Mouse (Mus musculus): ENCODE measurements around the gene 1700017N19Rik. TPM values are rescaled to one million over a fixed set of nuclear protein-coding genes. Genes with fewer than 3 reads are reported as not detected.
"Not testable (repeated sequence)": the region's sequence is repeated elsewhere in the genome, so short reads cannot be mapped to it uniquely, and the experiment has no call there.

Gene 1700017N19Rik
- total RNA-seq (2012; rRNA removed) = not detected in 2 replicates
- polyA plus RNA-seq (2012; ENCODE audit: insufficient read depth in 1 of 2, insufficient read length in 2 of 2, low read depth in 1 of 2, low replicate concordance in 2 of 2, missing spikeins in 1 of 2) = not detected

- Histone ChIP-seq H3K36me3 (ENCODE audit: control insufficient read depth in 1 of 2, insufficient read depth in 2 of 2, low read length in 2 of 2) (peaks cover 0 to 8% of the 10 kb centered on the region in 2 experiments; a peak in 2 of 4 replicates), H3K79me2 (ENCODE audit: control insufficient read depth, insufficient read depth, low read length, poor library complexity) (no peaks in the 10 kb centered on the region; the same call in 1 of the 2 replicates), H3K27me3 (ENCODE audit: control insufficient read depth in 1 of 2, insufficient read depth in 2 of 2, low read length in 2 of 2) (no peaks in the 10 kb centered on the region), H3K9me3 (replicated peaks; ENCODE audit: insufficient read depth, low read length) (no peaks in the 10 kb centered on the region), H3K9ac (ENCODE audit: control insufficient read depth, low read depth, low read length, poor library complexity, severe bottlenecking) (no peak within 1 kb of the TSS), H3K4me3 (ENCODE audit: control insufficient read depth in 1 of 2, insufficient read depth in 1 of 2, low read depth in 2 of 2, low read length in 2 of 2) (peak within 1 kb of the TSS; percentile 79 to 97), H3K4me1 (ENCODE audit: control insufficient read depth in 1 of 2, insufficient read depth in 2 of 2, low read length in 2 of 2) (peaks cover 0 to 2% of the 10 kb centered on the region in 2 experiments; a peak in 1 of 4 replicates), H3K27ac (ENCODE audit: control insufficient read depth, low read depth, low read length) (no peak within 1 kb of the TSS)
- TF ChIP-seq ZC3H11A (IDR thresholded peaks at IDR 0.05; ENCODE audit: low read depth, low read length) (no peak), MAX (IDR thresholded peaks at IDR 0.05; ENCODE audit: low read length) (no peak), ELF1 (IDR thresholded peaks at IDR 0.05; ENCODE audit: low read depth, low read length) (no peak), CHD2 (IDR thresholded peaks at IDR 0.05; ENCODE audit: low read length) (no peak), SIN3A (IDR thresholded peaks at IDR 0.05; ENCODE audit: low read length) (no peak), POLR2A (IDR thresholded peaks at IDR 0.05; ENCODE audit: control insufficient read depth in 1 of 2, insufficient read depth in 1 of 2, low read depth in 1 of 2, low read length in 2 of 2, poor library complexity in 1 of 2) (no peak), TCF12 (IDR thresholded peaks at IDR 0.05; ENCODE audit: low read depth, low read length) (no peak), MYC (IDR thresholded peaks at IDR 0.05; ENCODE audit: low read depth, low read length) (no peak), TAL1 (IDR thresholded peaks at IDR 0.05; ENCODE audit: low read length) (no peak), MYB (IDR thresholded peaks at IDR 0.05; ENCODE audit: low read depth, low read length) (no peak), GATA1 (IDR thresholded peaks at IDR 0.05; ENCODE audit: low read depth, low read length) (no peak), E2F4 (IDR thresholded peaks at IDR 0.05; ENCODE audit: borderline replicate concordance, low read depth, low read length) (no peak), MEF2A (IDR thresholded peaks at IDR 0.05; ENCODE audit: extremely low read depth, insufficient replicate concordance, low read depth, low read length, poor library complexity, severe bottlenecking) (no peak), NELFE (IDR thresholded peaks at IDR 0.05; ENCODE audit: low read depth, low read length) (no peak), ZNF384 (IDR thresholded peaks at IDR 0.05; ENCODE audit: low read depth, low read length) (no peak), EP300 (IDR thresholded peaks at IDR 0.05; ENCODE audit: low read depth in 1 of 2, low read length in 2 of 2) (no peak), RCOR1 (IDR thresholded peaks at IDR 0.05; ENCODE audit: low read depth, low read length) (no peak), HCFC1 (IDR thresholded peaks at IDR 0.05; ENCODE audit: low read depth, low read length) (no peak), MXI1 (IDR thresholded peaks at IDR 0.05; ENCODE audit: low read depth, low read length) (no peak)
- DNase-seq (ENCODE audit: low read depth, low spot score) = no peak
Observed at GRCm38 (mm10) chr10:100590323-100590722, at the start of gene 1700017N19Rik, which contains the start of gene 4930430F08Rik. 1700017N19Rik (plus strand) TSS chr10:100590484. 4930430F08Rik (minus strand) TSS chr10:100590423.

GRCm38 (mm10) chr10:100556566-100557175, 33.6 kb upstream of the 1700017N19Rik start:
- Histone ChIP-seq H3K4me1 (ENCODE audit: control insufficient read depth in 1 of 2, insufficient read depth in 2 of 2, low read length in 2 of 2) (no peaks in the 10 kb centered on the region; a peak in 1 of 4 replicates), H3K27ac (ENCODE audit: control insufficient read depth, low read depth, low read length) (no peak overlapping the region), H3K9ac (ENCODE audit: control insufficient read depth, low read depth, low read length, poor library complexity, severe bottlenecking) (no peak overlapping the region), H3K4me3 (ENCODE audit: control insufficient read depth in 1 of 2, insufficient read depth in 1 of 2, low read depth in 2 of 2, low read length in 2 of 2) (no peak overlapping the region), H3K9me3 (replicated peaks; ENCODE audit: insufficient read depth, low read length) (no peaks in the 10 kb centered on the region), H3K27me3 (ENCODE audit: control insufficient read depth in 1 of 2, insufficient read depth in 2 of 2, low read length in 2 of 2) (no peaks in the 10 kb centered on the region), H3K36me3 (ENCODE audit: control insufficient read depth in 1 of 2, insufficient read depth in 2 of 2, low read length in 2 of 2) (no peaks in the 10 kb centered on the region; a peak in 1 of 4 replicates), H3K79me2 (ENCODE audit: control insufficient read depth, insufficient read depth, low read length, poor library complexity) (no peaks in the 10 kb centered on the region)
- TF ChIP-seq HCFC1 (IDR thresholded peaks at IDR 0.05; ENCODE audit: low read depth, low read length) = no peak
- no peak for TF ChIP-seq CHD1 (IDR thresholded peaks at IDR 0.05; ENCODE audit: low read depth, low read length)
- TF ChIP-seq JUND (IDR thresholded peaks at IDR 0.05; ENCODE audit: low read depth, low read length) = no peak
- peak; percentile 27; the same call in 1 of the 2 replicates for TF ChIP-seq GATA1 (IDR thresholded peaks at IDR 0.05; ENCODE audit: low read depth, low read length)
- no peak for TF ChIP-seq TBP (IDR thresholded peaks at IDR 0.05; ENCODE audit: low read depth, low read length)
- no peak for TF ChIP-seq EP300 (IDR thresholded peaks at IDR 0.05; ENCODE audit: low read depth in 1 of 2, low read length in 2 of 2)
- TF ChIP-seq BHLHE40 (IDR thresholded peaks at IDR 0.05; ENCODE audit: borderline replicate concordance, low read depth, low read length) = no peak
- TF ChIP-seq ELF1 (IDR thresholded peaks at IDR 0.05; ENCODE audit: low read depth, low read length) = no peak
- DNase-seq (ENCODE audit: low read depth, low spot score) = no peak

DNA sequence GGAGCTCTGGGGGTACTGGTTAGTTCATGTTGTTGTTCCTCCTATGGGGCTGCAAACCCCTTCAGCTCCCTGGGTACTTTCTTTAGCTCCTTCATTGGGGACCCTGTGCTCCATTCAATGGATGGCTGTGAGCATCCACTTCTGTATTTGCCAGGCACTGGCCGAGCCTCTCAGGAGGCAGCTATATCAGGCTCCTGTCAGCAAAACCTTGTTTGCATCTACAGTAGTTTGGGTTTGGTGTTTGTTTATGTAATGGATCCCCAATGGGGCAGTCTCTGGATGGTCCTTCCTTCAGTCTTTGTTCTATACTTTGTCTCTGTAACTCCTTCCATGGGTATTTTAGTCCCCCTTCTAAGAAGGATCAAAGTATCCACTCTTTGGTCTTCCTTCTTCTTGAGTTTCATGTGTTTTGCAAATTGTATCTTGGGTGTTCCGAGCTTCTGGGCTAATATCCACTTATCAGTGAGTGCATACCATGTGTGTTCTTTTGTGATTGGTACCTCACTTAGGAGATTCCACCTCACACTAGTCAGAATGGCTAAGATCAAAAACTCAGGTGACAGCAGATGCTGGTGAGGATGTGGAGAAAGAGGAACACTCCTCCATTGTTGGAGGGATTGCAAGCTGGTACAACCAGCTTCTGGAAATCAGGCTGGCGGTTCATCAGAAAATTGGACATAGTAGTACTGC, 29.9 kb upstream of the 1700017N19Rik start:
- DNase-seq (ENCODE audit: low read depth, low spot score); H3K4me3 ChIP-seq (ENCODE audit: control insufficient read depth in 1 of 2, insufficient read depth in 1 of 2, low read depth in 2 of 2, low read length in 2 of 2); H3K27me3 ChIP-seq (ENCODE audit: control insufficient read depth in 1 of 2, insufficient read depth in 2 of 2, low read length in 2 of 2); H3K36me3 ChIP-seq (ENCODE audit: control insufficient read depth in 1 of 2, insufficient read depth in 2 of 2, low read length in 2 of 2); H3K27ac ChIP-seq (ENCODE audit: control insufficient read depth, low read depth, low read length); H3K9ac ChIP-seq (ENCODE audit: control insufficient read depth, low read depth, low read length, poor library complexity, severe bottlenecking); H3K79me2 ChIP-seq (ENCODE audit: control insufficient read depth, insufficient read depth, low read length, poor library complexity); H3K4me1 ChIP-seq (ENCODE audit: control insufficient read depth in 1 of 2, insufficient read depth in 2 of 2, low read length in 2 of 2); H3K9me3 ChIP-seq (replicated peaks; ENCODE audit: insufficient read depth, low read length): not testable (repeated sequence)

All from MEL (cell line).